In genomic region chr15:102065661-102066325, GRCm38 (mm10) we compare ENCODE assay signal across 8 mouse cellular contexts. TPM values are rescaled to one million over a fixed set of nuclear protein-coding genes. Genes with fewer than 3 reads are reported as not detected.
DNase-seq lines count a peak whose midpoint lies in the region; ATAC-seq lines count a peak whose summit lies in the region.

No protein-coding gene starts in this region.

- ATAC-seq in hindbrain, embryonic 11.5 days (ENCODE audit: low FRiP score): peak; percentile 80
- ATAC-seq in lung, embryonic 16.5 days (ENCODE audit: low read depth): peak; percentile 87

- peak; percentile 97 for DNase-seq in MN1 (ENCODE audit: low spot score)
- DNase-seq in cerebellum, adult 9-10 months: peak; percentile 91
- DNase-seq in frontal cortex, adult 2 months (ENCODE audit: extremely low spot score in 1 of 2, low spot score in 1 of 2): peak; percentile 76 to 98
- peak; percentile 97 for DNase-seq in hindbrain, embryonic 11.5 days (ENCODE audit: low spot score)
- DNase-seq in layer of hippocampus, adult 9-11 months: peak; percentile 91
- peak; percentile 95 for DNase-seq in ovary, postnatal 14 days (ENCODE audit: low spot score)
- peak; percentile 81 to 96 for DNase-seq in thymus, postnatal 10 days (ENCODE audit: low spot score in 2 of 2)

- H3K9ac ChIP-seq in hindbrain, embryonic 11.5 days (ENCODE audit: low read depth, low read length): no peak overlapping the region
- no peak overlapping the region for H3K9ac ChIP-seq in lung, embryonic 16.5 days (ENCODE audit: low read length)

- WGBS in hindbrain, embryonic 11.5 days: 5% methylated on average over 20 of the region's 20 CpGs
- 1% methylated on average over 20 of the region's 20 CpGs for WGBS in lung, embryonic 16.5 days

- H3K9me3 ChIP-seq in hindbrain, embryonic 11.5 days (ENCODE audit: control insufficient read depth, low read length): no peaks in the 10 kb centered on the region
- no peaks in the 10 kb centered on the region for H3K9me3 ChIP-seq in lung, embryonic 16.5 days (ENCODE audit: control insufficient read depth, low read length)

- H3K4me3 ChIP-seq in hindbrain, embryonic 11.5 days (ENCODE audit: low read depth, low read length): no peak overlapping the region
- H3K4me3 ChIP-seq in lung, embryonic 16.5 days (ENCODE audit: low read length): no peak overlapping the region

- peaks cover 7% of the 10 kb centered on the region; the same call in 1 of the 2 replicates for H3K27me3 ChIP-seq in hindbrain, embryonic 11.5 days (ENCODE audit: control insufficient read depth, insufficient read depth, low read length)
- H3K27me3 ChIP-seq in lung, embryonic 16.5 days (ENCODE audit: control insufficient read depth, insufficient read depth, low read depth, low read length): no peaks in the 10 kb centered on the region

- no peak overlapping the region for H3K4me2 ChIP-seq in hindbrain, embryonic 11.5 days (replicated peaks; ENCODE audit: low read depth, low read length)
- H3K4me2 ChIP-seq in lung, embryonic 16.5 days (ENCODE audit: low read depth, low read length): no peak overlapping the region

- H3K27ac ChIP-seq in hindbrain, embryonic 11.5 days (ENCODE audit: low read depth, low read length): no peak overlapping the region
- H3K27ac ChIP-seq in lung, embryonic 16.5 days (ENCODE audit: low read length): no peak overlapping the region

- no peaks in the 10 kb centered on the region for H3K36me3 ChIP-seq in hindbrain, embryonic 11.5 days (ENCODE audit: control insufficient read depth, insufficient read depth, low read length)
- H3K36me3 ChIP-seq in lung, embryonic 16.5 days (ENCODE audit: control insufficient read depth, insufficient read depth, low read length): no peaks in the 10 kb centered on the region

- no peaks in the 10 kb centered on the region for H3K4me1 ChIP-seq in hindbrain, embryonic 11.5 days (replicated peaks; ENCODE audit: control insufficient read depth, insufficient read depth, low read length)
- H3K4me1 ChIP-seq in lung, embryonic 16.5 days (replicated peaks; ENCODE audit: control insufficient read depth, insufficient read depth, low read length): peaks cover 10% of the 10 kb centered on the region

RNA-seq across cellular contexts. Expression of gene Eif4b, which starts 7.8 kb away (rescaled TPM):
- 108 and 115 TPM in 2 replicates for polyA plus RNA-seq in frontal cortex, adult 2 months (2012; rRNA removed)
- 85.0 and 103 TPM in 2 replicates for polyA plus RNA-seq in hindbrain, embryonic 11.5 days (2014; fragmentation: Nextera tagmentation; extraction: Ambion mirVana)
- polyA plus RNA-seq in lung, embryonic 16.5 days (2015; fragmentation: Nextera tagmentation; extraction: Ambion mirVana): 122 and 123 TPM in 2 replicates

RNA-seq across cellular contexts. Expression of gene Tns2, which starts 34.4 kb away (rescaled TPM):
- polyA plus RNA-seq in frontal cortex, adult 2 months (2012; rRNA removed): 28.0 and 29.5 TPM in 2 replicates
- polyA plus RNA-seq in hindbrain, embryonic 11.5 days (2014; fragmentation: Nextera tagmentation; extraction: Ambion mirVana): 8.0 and 11.8 TPM in 2 replicates
- 68.5 and 72.8 TPM in 2 replicates for polyA plus RNA-seq in lung, embryonic 16.5 days (2015; fragmentation: Nextera tagmentation; extraction: Ambion mirVana)

RNA-seq across cellular contexts. Expression of gene Krt18, which starts 37.8 kb away (rescaled TPM):
- polyA plus RNA-seq in frontal cortex, adult 2 months (2012; rRNA removed): 1.4 and 3.5 TPM in 2 replicates
- polyA plus RNA-seq in hindbrain, embryonic 11.5 days (2014; fragmentation: Nextera tagmentation; extraction: Ambion mirVana): 20.5 and 22.7 TPM in 2 replicates
- 263 and 293 TPM in 2 replicates for polyA plus RNA-seq in lung, embryonic 16.5 days (2015; fragmentation: Nextera tagmentation; extraction: Ambion mirVana)

Comparison
In these comparisons a context has a peak if more than half of its experiments do, and no peak if none do; other contexts are left out.
1. RNA of gene Krt18, which starts 37.8 kb away (polyA plus RNA-seq): 263 to 293 TPM in lung, embryonic 16.5 days; 20.5 to 22.7 TPM in hindbrain, embryonic 11.5 days and 1.4 to 3.5 TPM in frontal cortex, adult 2 months; every median in the first group is over 10 times any median in the second.
2. Peak in every context shown above with its lines, with median percentiles within 50 percentile points of each other: DNase-seq.